Mouse (Mus musculus) ES-Bruce4 (cell line): ENCODE data around the gene Chaf1b.

Experiments used
- CTCF ChIP-seq: IDR thresholded peaks from one replicate; pipeline ENCODE4 v1.8.1; 2011; ENCODE audit warnings: low read depth, low read length
- EP300 ChIP-seq: IDR thresholded peaks from 2 replicates; pipeline ENCODE4 v1.6.1; 2011; ENCODE audit warnings: low read depth, low read length; ENCODE audit not compliant: insufficient read depth
- POLR2A ChIP-seq: IDR thresholded peaks from one replicate; pipeline ENCODE4 v1.8.1; 2011; ENCODE audit warnings: low read length; ENCODE audit not compliant: insufficient read depth

- no peak for TF ChIP-seq POLR2A
- TF ChIP-seq CTCF, result no peak
- no peak for TF ChIP-seq EP300
These were observed 33.2 kb upstream of the Chaf1b start for GRCm38 (mm10) chr16:93850527-93850926.
